Mouse (Mus musculus) gastrocnemius, adult 2 months (tissue): Measurements from ENCODE around the gene C730034F03Rik. TPM values are rescaled to one million over a fixed set of nuclear protein-coding genes. Genes with fewer than 3 reads are reported as not detected.
"Not testable (repeated sequence)": the region's sequence is repeated elsewhere in the genome, so short reads cannot be mapped to it uniquely, and the experiment has no call there.

ENCODE experiments used
- DNase-seq: peaks from one replicate; pipeline ENCODE4 v3.0.0; 2022
- H3K27ac ChIP-seq: fragments of 200-600 bp; 2 replicates; pipeline ENCODE4 v1.8.1; 2022; ENCODE audit warnings: mild to moderate bottlenecking
- H3K4me3 ChIP-seq: fragments of 200-600 bp; 2 replicates; pipeline ENCODE4 v1.8.1; 2022; ENCODE audit warnings: mild to moderate bottlenecking, moderate library complexity
- CTCF ChIP-seq: fragments of 200-600 bp; IDR thresholded peaks from 2 replicates; pipeline ENCODE4 v1.8.1; 2022; ENCODE audit warnings: antibody characterized with exemption, mild to moderate bottlenecking, moderate library complexity
- intact Hi-C: fragments of 180-260 bp; cut with DNase I; formaldehyde crosslinking; loops from one replicate; pipeline ENCODE4 v1.15.1; 2025
- total RNA-seq, 2 experiments: library from RNA; stranded (reverse); gene quantifications; 2 replicates each; pipeline ENCODE4 v1.2.3; 2021

C730034F03Rik gene
- total RNA-seq, 2 experiments from 2014 or later, result 0.56 to 0.64 TPM

DNA sequence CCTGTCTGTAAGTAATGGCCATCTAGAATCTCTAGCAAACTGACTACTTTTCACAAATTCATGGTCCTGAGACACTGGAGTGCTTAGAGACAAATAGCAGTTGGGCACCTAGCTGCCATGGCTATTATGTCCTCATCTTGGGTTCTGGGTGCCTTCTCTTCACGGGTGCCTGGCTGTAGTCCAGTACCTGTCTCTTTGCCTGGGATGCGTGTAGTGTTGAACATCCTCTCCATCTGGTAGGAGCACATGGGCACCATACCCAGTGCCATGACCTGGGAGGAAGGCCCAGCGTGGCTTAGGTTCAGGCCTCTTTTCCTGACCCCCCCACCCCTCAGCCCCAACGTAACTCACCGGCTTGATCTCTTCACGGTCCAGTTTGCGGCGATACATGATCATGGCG, 7.5 kb upstream of the C730034F03Rik start:
- DNase-seq, result no peak
- H3K27ac ChIP-seq, result no peak overlapping the region
- intact Hi-C loops, result no loop called here
- no peak for TF ChIP-seq CTCF
- H3K4me3 ChIP-seq, result no peak overlapping the region

DNA sequence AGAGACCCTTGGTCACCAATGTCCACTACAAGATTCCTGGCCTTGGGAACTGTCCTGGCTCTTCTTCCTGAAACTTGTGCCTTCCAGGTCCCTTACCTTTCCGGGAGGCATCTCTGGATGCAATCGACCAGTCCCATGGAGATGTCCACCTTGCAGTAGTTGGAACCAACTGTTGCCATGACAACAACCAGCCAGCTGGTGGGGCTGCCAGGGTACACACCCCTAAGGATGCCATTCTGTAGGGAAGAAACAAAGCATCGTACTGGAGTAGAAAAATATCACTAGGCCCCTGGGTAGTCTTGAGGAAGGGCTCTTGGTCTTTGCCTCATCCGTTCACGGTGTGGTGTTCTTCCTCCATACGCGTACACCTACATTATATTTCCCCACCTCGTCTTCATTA, 4.8 kb upstream of the C730034F03Rik start:
- intact Hi-C loops, result no loop called here
- H3K27ac ChIP-seq, result peak overlapping the region; percentile 99
- H3K4me3 ChIP-seq, result peak overlapping the region; percentile 78
- no peak for TF ChIP-seq CTCF
- DNase-seq, result no peak

DNA sequence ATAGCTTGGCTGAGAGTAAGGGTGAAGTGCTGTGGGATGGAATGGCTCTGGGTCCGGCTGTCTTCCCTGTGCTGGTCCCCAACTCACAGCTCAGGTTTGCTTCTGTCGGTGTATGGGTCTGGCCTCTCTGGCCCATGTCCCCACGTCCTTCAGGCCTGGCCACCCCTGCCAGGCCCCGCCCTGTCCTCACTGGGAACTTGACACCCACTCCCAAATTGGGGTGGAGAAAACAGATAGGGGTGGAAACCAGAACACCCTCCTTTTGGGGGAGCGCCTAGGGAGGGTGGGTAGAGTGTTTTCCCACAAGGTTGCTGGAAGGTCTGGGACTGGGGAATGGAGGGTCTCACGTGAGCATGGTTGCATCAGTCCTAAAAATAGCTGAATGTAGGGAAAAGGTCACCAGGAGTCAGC, 3.7 kb upstream of the C730034F03Rik start, which contains the start of gene Cpt1b:
Gene Cpt1b (minus strand): TSS at position 153 of the 411 bp plus-strand sequence.
- intact Hi-C loops, result no loop called here
- Histone ChIP-seq H3K27ac (peak within 1 kb of the TSS; percentile 99), H3K4me3 (peak within 1 kb of the TSS; percentile 78)
- DNase-seq, result peak; percentile 88
- TF ChIP-seq CTCF, result no peak

DNA sequence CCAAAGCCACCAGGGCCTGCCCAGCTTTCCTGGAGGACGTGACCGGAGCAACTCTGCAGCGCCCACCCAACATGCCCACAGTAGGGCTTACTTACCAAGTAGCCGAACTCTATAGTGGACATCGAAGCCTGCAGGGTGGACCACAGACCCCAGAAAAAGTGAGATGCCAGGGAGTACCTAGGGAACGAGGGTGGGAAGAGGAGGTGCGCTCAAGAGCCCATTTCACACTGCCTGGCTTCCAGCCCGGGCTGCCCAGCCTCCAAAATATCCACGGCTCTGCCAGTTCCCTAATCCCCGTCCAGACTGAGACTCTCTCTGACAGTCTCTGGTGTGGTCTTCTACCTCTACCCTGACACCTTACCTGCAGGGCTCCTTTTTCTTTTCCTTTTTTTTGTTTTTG, 2.7 kb upstream of the C730034F03Rik start:
- DNase-seq, result peak; percentile 68
- Histone ChIP-seq H3K4me3 (peak overlapping the region; percentile 78; the same call in 1 of the 2 replicates), H3K27ac (peak overlapping the region; percentile 99)
- intact Hi-C loops, result no loop called here
- no peak for TF ChIP-seq CTCF

DNA sequence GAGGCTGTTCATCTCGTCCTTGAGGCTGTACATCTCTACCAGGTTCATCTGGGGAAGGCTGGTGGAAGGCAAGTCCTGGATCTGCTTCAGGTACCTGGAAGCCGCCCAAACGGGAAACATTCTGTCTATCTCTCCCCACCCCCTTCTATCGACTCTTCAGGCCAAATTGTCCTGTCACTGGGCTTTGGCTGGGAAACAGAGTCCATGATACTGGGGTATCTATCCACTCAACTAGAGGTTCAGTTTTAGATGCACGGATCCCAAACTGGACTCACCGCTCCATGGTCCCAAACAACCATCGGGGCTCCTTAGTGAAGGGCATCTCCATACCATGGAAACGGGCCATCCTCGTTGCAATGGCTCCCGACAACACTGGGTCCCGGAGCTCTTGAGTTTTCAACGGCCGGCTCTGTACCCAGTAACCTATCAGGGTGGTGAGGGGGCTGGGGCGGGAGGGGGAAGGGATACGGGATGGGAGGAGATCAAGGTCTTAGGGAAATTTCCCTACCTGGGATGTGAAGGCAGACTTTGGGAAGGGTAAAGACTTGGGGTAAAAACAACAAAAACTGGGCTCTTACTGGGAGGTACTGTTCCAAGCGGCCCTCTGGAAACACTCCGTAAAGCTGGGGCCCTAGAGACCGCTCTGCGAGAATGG, 1.1 kb upstream of the C730034F03Rik start:
- peak overlapping the region; percentile 71 for H3K4me3 ChIP-seq
- H3K27ac ChIP-seq, result peak overlapping the region; percentile 99
- TF ChIP-seq CTCF, result no peak
- DNase-seq, result no peak
- intact Hi-C loops, result loop anchor here (2.0 kb wide), 1 partner anchor 71 kb away; no protein-coding TSS in a partner anchor

DNA sequence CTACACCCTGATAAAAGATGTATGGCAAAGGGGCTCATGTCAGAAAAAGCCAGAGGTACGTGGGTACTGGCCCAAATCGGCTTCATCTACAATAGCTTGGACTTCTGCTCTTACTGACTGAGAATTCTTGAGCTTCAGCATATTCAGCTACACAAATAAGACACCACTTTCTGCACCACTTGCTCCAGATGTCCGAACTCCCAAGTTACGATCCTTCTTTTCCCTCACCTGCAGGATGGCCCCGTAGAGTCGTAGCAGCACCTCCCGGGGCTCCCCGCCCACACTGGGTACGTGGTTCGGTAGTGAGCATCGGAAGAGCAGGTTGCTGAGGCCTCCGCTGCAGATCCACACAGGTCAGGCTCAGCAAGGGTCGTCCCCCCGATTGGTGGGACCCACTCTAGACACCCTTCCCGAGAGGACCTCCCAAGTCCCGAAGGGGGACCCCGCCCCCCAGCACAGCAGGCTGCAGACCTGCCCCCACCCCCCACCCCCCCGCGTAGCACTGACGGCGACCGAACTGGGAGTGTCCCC, 503 bp upstream of the C730034F03Rik start:
- Histone ChIP-seq H3K4me3 (peak overlapping the region; percentile 71), H3K27ac (peak overlapping the region; percentile 99)
- intact Hi-C loops, result loop anchor here (2.0 kb wide), 1 partner anchor 72 kb away; no protein-coding TSS in a partner anchor
- no peak for TF ChIP-seq CTCF
- no peak for DNase-seq

DNA sequence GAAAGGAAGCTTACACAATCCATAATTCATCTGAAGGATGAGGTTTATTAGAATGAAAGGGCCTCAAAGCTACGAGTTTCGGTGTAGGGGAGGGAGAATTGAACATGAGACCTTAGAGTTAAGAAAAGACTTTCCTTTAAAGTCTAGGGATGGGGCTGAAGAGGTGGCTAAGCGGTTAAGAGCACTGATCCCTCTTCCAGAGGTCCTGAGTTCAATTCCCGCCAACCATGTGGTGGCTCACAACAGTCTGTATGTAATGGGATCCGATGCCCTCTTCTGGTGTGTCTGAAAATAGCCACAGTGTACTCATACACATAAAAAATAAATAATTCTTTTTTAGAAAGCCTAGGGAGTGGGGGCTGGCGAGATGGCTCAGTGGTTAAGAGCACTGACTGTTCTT, 952 bp downstream of the C730034F03Rik start:
- DNase-seq, result no peak
- peak; percentile 10; the same call in 1 of the 2 replicates for TF ChIP-seq CTCF
- intact Hi-C loops, result no loop called here
- H3K4me3 ChIP-seq, result peak overlapping the region; percentile 71
- peak overlapping the region; percentile 99 for H3K27ac ChIP-seq

DNA sequence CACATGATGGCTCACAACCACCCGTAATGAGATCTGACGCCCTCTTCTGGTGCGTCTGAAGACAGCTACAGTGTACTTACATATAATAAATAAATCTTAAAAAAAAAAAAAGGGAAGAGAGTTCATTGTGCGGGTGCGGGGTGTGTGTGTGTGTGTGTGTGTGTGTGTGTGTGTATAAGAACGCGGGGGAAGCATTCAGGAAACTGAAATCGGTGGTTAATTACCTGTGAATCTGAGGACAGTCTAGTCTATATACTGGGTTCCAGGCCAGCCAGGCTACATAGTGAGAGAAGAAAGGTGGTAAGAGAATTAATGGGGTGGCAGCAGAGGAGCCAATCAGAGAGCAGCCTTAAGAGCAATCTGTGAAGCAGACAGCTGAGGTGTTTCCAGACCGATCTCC, 1.4 kb downstream of the C730034F03Rik start:
- intact Hi-C loops, DNase-seq: not testable (repeated sequence)
- Histone ChIP-seq H3K27ac (peak overlapping the region; percentile 99; the same call in 1 of the 2 replicates), H3K4me3 (peak overlapping the region; percentile 71; the same call in 1 of the 2 replicates)

DNA sequence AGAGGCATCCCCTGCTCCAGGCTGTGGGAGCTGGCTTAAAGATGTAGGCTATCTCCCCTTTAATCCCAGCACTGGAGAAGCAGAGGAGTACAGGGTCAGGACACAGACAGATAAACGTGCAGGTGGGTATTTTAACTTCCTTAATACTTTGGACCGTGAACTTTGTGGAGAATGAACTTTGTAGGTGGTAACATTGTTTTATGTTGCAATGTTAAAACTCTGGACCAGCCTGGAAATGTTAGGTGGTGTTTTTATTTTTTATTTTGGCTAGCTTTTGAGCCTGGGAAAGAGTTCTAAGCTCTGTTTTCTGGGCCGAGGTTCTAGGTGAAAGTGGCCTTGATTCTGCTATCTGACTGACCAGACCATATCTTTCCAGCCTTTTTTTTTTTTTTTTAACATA, 1.9 kb downstream of the C730034F03Rik start:
- intact Hi-C loops, result no loop called here
- no peak for DNase-seq
- Histone ChIP-seq H3K27ac (no peak overlapping the region), H3K4me3 (no peak overlapping the region)
- no peak for TF ChIP-seq CTCF

DNA sequence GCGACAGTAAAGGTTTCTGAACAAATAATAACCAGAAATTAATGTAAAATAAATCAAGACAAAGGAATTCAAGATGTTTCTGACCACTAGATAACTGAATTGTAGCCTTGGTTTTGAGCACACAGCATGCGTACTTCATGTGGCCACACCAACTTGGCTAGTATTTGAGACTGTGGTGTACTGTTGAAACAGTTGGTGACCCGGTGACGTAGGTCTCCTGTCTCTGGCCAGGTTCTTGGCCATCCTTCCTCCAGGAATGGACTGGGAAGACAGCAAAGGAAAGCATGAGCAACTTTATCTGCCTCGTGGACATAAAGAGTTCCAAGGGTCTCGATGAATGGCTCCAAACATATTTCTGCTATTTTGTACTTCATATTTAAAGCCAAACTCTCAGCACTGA, 2.4 kb downstream of the C730034F03Rik start:
- no peak for DNase-seq
- Histone ChIP-seq H3K4me3 (no peak overlapping the region), H3K27ac (no peak overlapping the region)
- TF ChIP-seq CTCF, result no peak
- intact Hi-C loops, result no loop called here

DNA sequence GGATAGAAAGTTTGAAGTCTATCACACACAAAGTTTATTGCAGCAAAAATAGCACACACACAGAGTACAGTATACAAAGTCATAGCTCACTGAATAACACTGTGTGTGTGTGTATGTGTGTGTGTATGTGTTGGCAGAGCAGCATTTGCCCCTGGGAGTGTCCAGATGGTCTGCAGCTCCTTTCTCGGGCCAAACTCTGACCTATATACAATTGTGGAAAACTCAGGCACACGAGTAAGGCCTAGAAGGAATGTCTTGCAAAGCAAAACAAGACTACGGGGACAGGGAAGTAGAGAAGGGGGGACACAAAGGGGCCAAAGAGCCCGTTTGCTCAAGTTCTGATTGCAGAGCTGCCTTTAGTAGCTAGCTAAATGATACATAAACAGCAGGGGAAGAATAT, 3.6 kb downstream of the C730034F03Rik start:
- no peak for TF ChIP-seq CTCF
- intact Hi-C loops, result no loop called here
- H3K4me3 ChIP-seq, result no peak overlapping the region
- no peak for DNase-seq
- no peak overlapping the region for H3K27ac ChIP-seq

DNA sequence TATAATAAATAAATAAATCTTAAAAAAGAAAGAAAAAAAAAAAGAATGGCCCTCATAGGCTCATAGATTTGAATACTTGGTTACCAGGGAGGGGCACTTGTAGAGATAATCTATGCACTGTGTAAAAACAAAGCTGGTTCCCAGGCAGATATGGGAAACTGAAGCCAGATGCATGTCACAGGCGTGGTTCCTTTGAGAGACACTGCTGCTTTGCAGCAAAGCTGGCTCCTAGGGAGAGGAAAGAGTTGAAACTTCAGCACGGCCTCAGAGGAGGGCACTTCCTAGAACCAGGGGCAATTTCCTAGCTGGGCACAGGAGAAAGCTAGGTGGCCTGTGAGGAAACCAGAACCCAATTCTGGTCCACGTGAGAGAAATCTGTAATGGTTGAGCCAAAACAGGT, 4.7 kb downstream of the C730034F03Rik start:
- intact Hi-C loops, result no loop called here
- DNase-seq, result no peak
- no peak for TF ChIP-seq CTCF
- no peak overlapping the region for H3K4me3 ChIP-seq
- H3K27ac ChIP-seq, result no peak overlapping the region

DNA sequence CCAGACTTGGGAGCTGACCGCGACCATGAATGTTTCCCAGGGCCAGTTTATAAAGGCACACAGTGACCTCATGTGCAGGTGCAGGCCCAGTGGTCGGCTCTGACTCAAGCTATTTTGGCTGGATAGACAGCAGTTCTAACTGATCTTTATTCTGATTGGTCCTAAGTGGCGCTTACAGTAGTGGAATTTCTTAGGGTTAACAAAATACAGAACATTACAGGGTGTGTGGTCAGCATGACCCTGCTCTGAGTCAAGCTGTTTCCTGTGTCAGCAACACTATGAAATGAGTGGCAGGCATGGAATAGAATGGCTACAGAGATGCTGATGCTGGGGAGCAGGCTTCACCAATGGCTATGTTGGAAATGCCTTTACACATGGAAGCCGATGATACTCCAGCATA, 6.5 kb downstream of the C730034F03Rik start:
- intact Hi-C loops, result no loop called here
- no peak for DNase-seq
- Histone ChIP-seq H3K4me3 (no peak overlapping the region), H3K27ac (no peak overlapping the region)
- TF ChIP-seq CTCF, result no peak
